Mouse (Mus musculus) midbrain, embryonic 15.5 days (tissue): ENCODE data around the gene Cnpy2. TPM values are rescaled to one million over a fixed set of nuclear protein-coding genes. Genes with fewer than 3 reads are reported as not detected.
A peak's percentile ranks its signal among the peaks of the same experiment; 100 is the strongest.

Experiments used
- ATAC-seq: fragments of 200-750 bp; cut with Nextera tagmentation; replicated peaks from 2 replicates; pipeline ENCODE4 v1.8.0; 2017; ENCODE audit warnings: moderate TSS enrichment
- H3K27ac ChIP-seq: fragments of 300-500 bp; sonication (generic); 2 replicates; pipeline ENCODE4 v1.5.1; 2015; ENCODE audit warnings: mild to moderate bottlenecking, inconsistent platforms
- H3K27me3 ChIP-seq: fragments of 300-500 bp; sonication (generic); replicated peaks from 2 replicates; pipeline ENCODE4 v1.6.1; 2015; ENCODE audit warnings: inconsistent platforms
- H3K36me3 ChIP-seq: fragments of 300-500 bp; sonication (generic); replicated peaks from 2 replicates; pipeline ENCODE4 v1.6.1; 2015; ENCODE audit warnings: inconsistent platforms
- H3K4me1 ChIP-seq: fragments of 300-500 bp; sonication (generic); 2 replicates; pipeline ENCODE4 v1.6.1; 2015; ENCODE audit warnings: inconsistent platforms
- H3K4me2 ChIP-seq: fragments of 300-500 bp; sonication (generic); 2 replicates; pipeline ENCODE4 v1.6.1; 2015; ENCODE audit warnings: inconsistent platforms, mild to moderate bottlenecking, moderate library complexity
- H3K4me3 ChIP-seq: fragments of 300-500 bp; sonication (generic); 2 replicates; pipeline ENCODE4 v1.5.1; 2015; ENCODE audit warnings: mild to moderate bottlenecking, inconsistent platforms
- H3K9ac ChIP-seq: fragments of 300-500 bp; sonication (generic); 2 replicates; pipeline ENCODE4 v1.6.1; 2015; ENCODE audit warnings: mild to moderate bottlenecking, inconsistent platforms
- H3K9me3 ChIP-seq: fragments of 300-500 bp; sonication (generic); 2 replicates; pipeline ENCODE4 v1.6.1; 2016; ENCODE audit warnings: inconsistent platforms
- WGBS: fragments of 180-500 bp; shearing (Covaris S2); methylation state at CpG from one replicate; pipeline ENCODE4 v1.1.7; 2015; ENCODE audit warnings: mixed read lengths; 5-methylcytosine and 5-hydroxymethylcytosine counted together
- polyA plus RNA-seq: library from polyadenylated mRNA; unstranded; fragments of >200 nt; fragmentation: Nextera tagmentation; extraction: Ambion mirVana; gene quantifications from 2 replicates; pipeline ENCODE4 v1.2.1, GENCODE M21; 2015

The Cnpy2 gene
- polyA plus RNA-seq, 1 experiment from 2014 or later: 194 TPM

GRCm38 (mm10) chr10:128372142-128372541 is 49.9 kb downstream of the Cnpy2 start:
- no peak for ATAC-seq
- H3K36me3 ChIP-seq: no peaks in the 10 kb centered on the region
- H3K4me2 ChIP-seq: no peak overlapping the region
- H3K4me3 ChIP-seq: no peak overlapping the region
- H3K27ac ChIP-seq: no peak overlapping the region
- H3K4me1 ChIP-seq: peaks cover 29% of the 10 kb centered on the region
- no peaks in the 10 kb centered on the region for H3K27me3 ChIP-seq
- 83% methylated on average over 5 of the region's 5 CpGs for WGBS
- no peak overlapping the region for H3K9ac ChIP-seq
- H3K9me3 ChIP-seq: no peaks in the 10 kb centered on the region

- no peaks in the 10 kb centered on the region for H3K9me3 ChIP-seq
- no peaks in the 10 kb centered on the region for H3K36me3 ChIP-seq
- H3K4me3 ChIP-seq: no peak overlapping the region
- 85% methylated on average over 6 of the region's 6 CpGs for WGBS
- H3K4me2 ChIP-seq: no peak overlapping the region
- H3K27ac ChIP-seq: no peak overlapping the region
- H3K9ac ChIP-seq: no peak overlapping the region
- H3K27me3 ChIP-seq: no peaks in the 10 kb centered on the region
- H3K4me1 ChIP-seq: peaks cover 22% of the 10 kb centered on the region
- ATAC-seq: no peak
Measured at GRCm38 (mm10) chr10:128372989-128373748, 50.9 kb downstream of the Cnpy2 start.

GRCm38 (mm10) chr10:128374393-128374792 is 52.1 kb downstream of the Cnpy2 start:
- Histone ChIP-seq H3K4me1 (peaks cover 30% of the 10 kb centered on the region), H3K27me3 (no peaks in the 10 kb centered on the region), H3K9ac (no peak overlapping the region), H3K27ac (no peak overlapping the region), H3K4me3 (no peak overlapping the region), H3K36me3 (peaks cover 3% of the 10 kb centered on the region; the same call in 1 of the 2 replicates), H3K4me2 (no peak overlapping the region), H3K9me3 (no peaks in the 10 kb centered on the region)
- no peak for ATAC-seq
- 77% methylated on average over 6 of the region's 6 CpGs for WGBS

DNA sequence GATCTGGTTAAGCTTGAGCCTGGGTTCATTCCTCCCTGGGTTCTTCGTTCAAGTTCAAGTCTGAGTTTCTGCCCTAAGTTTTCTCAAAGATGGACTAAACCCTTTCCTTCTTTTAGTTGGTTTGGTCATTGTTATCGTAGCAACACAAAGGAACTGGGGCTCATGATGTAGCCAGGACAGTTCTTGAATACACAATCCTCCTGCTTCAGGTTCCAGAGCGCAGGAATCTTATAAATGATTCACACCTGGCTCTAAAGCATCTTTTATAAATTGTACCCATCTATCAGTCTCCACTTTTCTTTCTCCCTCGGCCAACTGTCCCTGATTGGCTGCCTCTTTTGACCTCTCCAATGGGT is 53.8 kb downstream of the Cnpy2 start:
- H3K36me3 ChIP-seq: peaks cover 7% of the 10 kb centered on the region
- H3K4me2 ChIP-seq: peak overlapping the region; percentile 71
- peak overlapping the region; percentile 97 for H3K27ac ChIP-seq
- H3K9me3 ChIP-seq: no peaks in the 10 kb centered on the region
- H3K9ac ChIP-seq: peak overlapping the region; percentile 86
- WGBS: 43% methylated on average over 4 of the region's 4 CpGs
- peak overlapping the region; percentile 70 for H3K4me3 ChIP-seq
- peaks cover 27% of the 10 kb centered on the region for H3K4me1 ChIP-seq
- H3K27me3 ChIP-seq: no peaks in the 10 kb centered on the region
- no peak for ATAC-seq

DNA sequence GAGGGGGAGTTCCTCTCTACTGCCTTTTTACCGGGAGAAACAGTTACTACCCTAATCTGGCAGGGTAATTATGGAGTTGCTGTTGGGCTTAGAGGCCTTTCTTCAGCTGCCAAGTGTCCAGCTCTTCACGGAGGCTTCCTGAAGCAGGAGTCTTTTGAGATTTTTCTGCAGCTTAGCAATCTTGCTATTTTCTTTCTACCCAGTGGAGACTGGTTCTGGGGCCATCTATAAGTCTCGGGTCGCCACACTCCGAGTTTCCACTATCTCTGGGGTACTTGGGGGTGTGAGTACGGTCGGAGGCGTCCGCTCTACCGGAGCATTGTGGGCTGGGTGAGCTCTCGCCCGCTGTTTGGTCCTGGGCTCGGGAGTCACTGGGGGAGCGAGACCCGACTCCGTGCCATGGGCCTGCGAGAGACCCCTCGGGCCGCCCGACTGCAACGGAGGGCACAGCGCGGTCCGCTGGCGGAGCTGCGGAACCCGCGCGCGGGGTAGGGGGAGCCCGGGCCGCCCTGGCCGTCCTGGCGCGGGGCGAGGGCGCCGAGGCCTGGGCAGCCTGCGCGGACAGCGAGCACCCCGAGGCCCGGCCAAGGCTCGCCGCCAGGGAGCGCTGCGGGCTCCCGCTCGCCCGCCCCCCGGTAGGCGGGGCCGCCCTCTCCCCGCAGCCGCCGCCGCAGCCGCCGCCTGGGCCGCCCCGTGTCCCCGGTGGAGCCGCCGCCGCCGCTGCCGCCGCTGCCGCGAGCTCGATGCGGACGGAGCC is 54.4 kb downstream of the Cnpy2 start, which contains the start of gene Ankrd52:
Gene Ankrd52 (plus strand): TSS at position 661 of the 757 bp plus-strand sequence.
- no peaks in the 10 kb centered on the region for H3K27me3 ChIP-seq
- peak within 1 kb of the TSS; percentile 86 for H3K9ac ChIP-seq
- peak within 1 kb of the TSS; percentile 70 for H3K4me3 ChIP-seq
- H3K4me2 ChIP-seq: peak within 1 kb of the TSS; percentile 71
- ATAC-seq: peak; percentile 89
- peaks cover 27% of the 10 kb centered on the region for H3K4me1 ChIP-seq
- WGBS: under 1% methylated on average over 50 of the region's 73 CpGs
- H3K36me3 ChIP-seq: peaks cover 11% of the 10 kb centered on the region
- H3K9me3 ChIP-seq: no peaks in the 10 kb centered on the region
- H3K27ac ChIP-seq: peak within 1 kb of the TSS; percentile 97

Other genes starting within 250 kb of the Cnpy2 start
- gene Atp5b, start 239.2 kb upstream of the Cnpy2 start, polyA plus RNA-seq: 2,030 and 2,053 TPM in 2 replicates
- 9.2 and 10.9 TPM in 2 replicates for gene Baz2a, start 230.9 kb upstream of the Cnpy2 start, polyA plus RNA-seq
- 8.9 and 9.2 TPM in 2 replicates for gene Rbms2, start 142.2 kb upstream of the Cnpy2 start, polyA plus RNA-seq
- 1.2 and 1.7 TPM in 2 replicates for gene Gls2, start 128.0 kb upstream of the Cnpy2 start, polyA plus RNA-seq
- gene Spryd4, start 110.7 kb upstream of the Cnpy2 start, polyA plus RNA-seq: 20.2 and 21.4 TPM in 2 replicates
- 0.09 TPM in 1 of 2 replicates, not detected in the other for gene Mip, start 96.6 kb upstream of the Cnpy2 start, polyA plus RNA-seq
- 17.8 and 20.5 TPM in 2 replicates for gene Timeless, start 90.4 kb upstream of the Cnpy2 start, polyA plus RNA-seq
- not detected in 2 replicates for gene Apon, start 68.4 kb upstream of the Cnpy2 start, polyA plus RNA-seq
- gene Apof, start 53.8 kb upstream of the Cnpy2 start, polyA plus RNA-seq: 0.18 TPM in 1 of 2 replicates, not detected in the other
- gene Stat2, start 51.9 kb upstream of the Cnpy2 start, polyA plus RNA-seq: 21.4 and 23.5 TPM in 2 replicates
- gene Il23a, start 23.7 kb upstream of the Cnpy2 start, polyA plus RNA-seq: not detected in 2 replicates
- gene Pan2, start 19.1 kb upstream of the Cnpy2 start, polyA plus RNA-seq: 21.9 and 24.0 TPM in 2 replicates
- 256 and 257 TPM in 2 replicates for gene Cs, start 15.3 kb downstream of the Cnpy2 start, polyA plus RNA-seq
- 42.6 and 44.2 TPM in 2 replicates for gene Coq10a, start 46.5 kb downstream of the Cnpy2 start, polyA plus RNA-seq
- gene Ankrd52, start 54.7 kb downstream of the Cnpy2 start, polyA plus RNA-seq: 15.0 and 15.6 TPM in 2 replicates
- gene Slc39a5, start 78.8 kb downstream of the Cnpy2 start, polyA plus RNA-seq: not detected in 2 replicates
- 146 and 147 TPM in 2 replicates for gene Nabp2, start 89.0 kb downstream of the Cnpy2 start, polyA plus RNA-seq
- gene Rnf41, start 89.2 kb downstream of the Cnpy2 start, polyA plus RNA-seq: 105 and 107 TPM in 2 replicates
- gene Smarcc2, start 136.8 kb downstream of the Cnpy2 start, polyA plus RNA-seq: 201 and 209 TPM in 2 replicates
- 892 and 955 TPM in 2 replicates for gene Myl6, start 171.7 kb downstream of the Cnpy2 start, polyA plus RNA-seq
- 5.4 and 5.7 TPM in 2 replicates for gene Myl6b, start 176.2 kb downstream of the Cnpy2 start, polyA plus RNA-seq
- 10.5 and 11.1 TPM in 2 replicates for gene Esyt1, start 203.4 kb downstream of the Cnpy2 start, polyA plus RNA-seq
- gene Zc3h10, start 225.3 kb downstream of the Cnpy2 start, polyA plus RNA-seq: 20.8 and 22.7 TPM in 2 replicates
- gene Rpl41, start 226.8 kb downstream of the Cnpy2 start, polyA plus RNA-seq: 2,126 and 2,161 TPM in 2 replicates
- 125 and 128 TPM in 2 replicates for gene Pa2g4, start 243.5 kb downstream of the Cnpy2 start, polyA plus RNA-seq